Mouse (Mus musculus): Measurements from ENCODE around the gene Gm45837.

Gene Gm45837

GRCm38 (mm10) chr7:101393015-101393414 is 17.7 kb upstream of the Gm45837 start:
- DNase-seq: no peak

GRCm38 (mm10) chr7:101393694-101394504 is 16.8 kb upstream of the Gm45837 start:
- no peak for DNase-seq

DNA sequence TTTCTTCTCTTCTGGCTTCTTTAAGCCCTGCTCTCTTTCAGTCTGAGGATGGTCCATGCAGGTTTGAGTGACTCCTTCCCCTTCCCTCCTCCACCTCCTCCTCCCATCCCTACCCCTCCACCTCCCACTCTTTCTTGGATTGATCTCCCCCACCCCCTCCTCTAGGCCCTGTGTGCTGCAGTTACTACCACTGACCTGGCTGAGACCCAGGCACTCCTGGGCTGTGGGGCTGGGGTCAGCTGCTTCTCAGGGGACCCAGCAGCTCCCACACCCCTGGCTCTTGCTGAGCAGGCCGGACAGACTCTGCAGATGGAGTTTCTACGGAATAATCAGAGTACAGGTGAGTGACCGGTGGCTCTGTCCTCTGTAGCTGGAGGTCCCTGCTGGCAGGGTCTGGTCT is 16.1 kb upstream of the Gm45837 start:
- no peak for DNase-seq

DNA sequence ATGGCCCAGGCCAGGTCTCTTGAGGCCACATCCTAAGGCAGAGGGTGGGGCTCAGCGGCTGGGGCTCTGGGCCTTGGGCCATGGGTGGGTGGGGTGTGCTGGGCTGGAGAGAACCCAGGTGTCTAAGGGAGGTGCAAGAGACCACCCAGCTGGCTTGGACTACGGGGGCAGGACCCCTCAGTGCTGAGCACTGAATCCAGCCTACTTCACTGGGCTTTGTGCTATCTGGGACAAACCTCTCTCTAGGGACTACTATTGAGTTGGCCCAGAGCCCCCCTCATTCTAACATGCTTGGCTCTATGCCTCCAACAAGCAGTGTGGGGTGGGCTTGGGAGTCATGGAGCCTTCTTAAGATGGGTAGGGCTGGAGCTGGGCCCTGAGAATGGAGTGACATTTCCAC is 15.2 kb upstream of the Gm45837 start:
- DNase-seq: no peak

DNA sequence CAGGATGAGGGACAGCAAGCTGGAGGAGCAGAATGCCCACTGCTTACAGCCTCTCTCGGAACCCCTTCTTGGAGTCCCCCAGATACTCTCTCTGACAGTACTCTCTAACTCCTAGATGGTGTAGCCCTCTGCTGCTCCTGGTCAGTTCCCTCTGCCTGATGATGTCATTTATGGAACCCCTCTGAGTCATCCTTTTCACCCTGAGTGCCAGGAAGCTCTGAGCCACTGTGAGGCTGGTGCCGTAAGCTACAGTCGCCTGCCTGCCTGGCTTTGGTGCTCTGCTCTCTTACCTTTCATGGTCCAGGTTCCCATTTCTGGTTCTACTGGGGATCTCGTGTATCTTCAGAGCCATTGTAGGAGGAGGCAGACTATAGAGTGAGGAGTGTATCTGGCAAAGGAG is 13.5 kb upstream of the Gm45837 start:
- DNase-seq: no peak

DNA sequence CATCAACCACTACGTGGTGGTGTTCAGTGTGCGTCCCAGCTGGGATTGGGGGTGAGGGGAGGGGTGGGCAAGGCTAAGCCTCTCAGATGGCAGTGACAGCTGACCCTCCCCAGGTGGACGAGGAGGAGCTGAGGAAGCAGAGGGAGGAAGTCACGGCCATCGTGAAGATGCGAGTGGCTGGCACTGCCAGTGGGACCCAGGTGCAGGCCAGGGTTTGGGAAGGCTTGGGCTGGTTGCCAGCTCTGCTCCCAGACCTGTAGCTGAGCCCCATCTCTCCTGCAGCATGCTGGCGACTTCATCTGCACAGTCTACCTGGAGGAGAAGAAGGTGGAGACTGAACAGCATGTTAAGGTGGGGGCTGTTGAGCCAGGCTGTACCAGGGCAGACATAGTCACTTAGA is 9.2 kb upstream of the Gm45837 start:
- no peak for DNase-seq

- no peak for DNase-seq
Measured at GRCm38 (mm10) chr7:101403831-101404230, 6.9 kb upstream of the Gm45837 start.

- DNase-seq: peak; percentile 88
Measured at GRCm38 (mm10) chr7:101412796-101413195, 2.1 kb downstream of the Gm45837 start.

DNA sequence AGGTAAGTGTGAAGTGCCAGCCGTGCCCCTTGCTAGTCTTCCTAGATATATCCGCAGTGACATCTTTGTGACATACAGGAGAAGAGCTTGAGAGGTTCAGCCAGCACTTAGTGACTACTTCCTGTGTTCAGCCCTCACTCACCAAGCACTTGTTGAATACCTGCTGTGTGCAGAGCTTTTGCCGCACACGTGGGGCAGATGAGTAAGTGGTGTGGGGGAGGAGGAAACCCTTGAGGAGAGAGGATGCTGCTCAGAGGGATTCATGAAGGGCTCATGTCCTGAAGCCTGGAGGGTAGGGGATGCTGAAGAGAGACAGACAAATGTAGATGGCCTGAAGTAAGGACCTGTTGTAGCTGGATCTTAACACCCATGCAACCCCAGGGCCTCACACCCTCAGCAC is 3.5 kb downstream of the Gm45837 start:
- DNase-seq: no peak

GRCm38 (mm10) chr7:101414661-101415511 is 4.2 kb downstream of the Gm45837 start:
- no peak for DNase-seq

DNA sequence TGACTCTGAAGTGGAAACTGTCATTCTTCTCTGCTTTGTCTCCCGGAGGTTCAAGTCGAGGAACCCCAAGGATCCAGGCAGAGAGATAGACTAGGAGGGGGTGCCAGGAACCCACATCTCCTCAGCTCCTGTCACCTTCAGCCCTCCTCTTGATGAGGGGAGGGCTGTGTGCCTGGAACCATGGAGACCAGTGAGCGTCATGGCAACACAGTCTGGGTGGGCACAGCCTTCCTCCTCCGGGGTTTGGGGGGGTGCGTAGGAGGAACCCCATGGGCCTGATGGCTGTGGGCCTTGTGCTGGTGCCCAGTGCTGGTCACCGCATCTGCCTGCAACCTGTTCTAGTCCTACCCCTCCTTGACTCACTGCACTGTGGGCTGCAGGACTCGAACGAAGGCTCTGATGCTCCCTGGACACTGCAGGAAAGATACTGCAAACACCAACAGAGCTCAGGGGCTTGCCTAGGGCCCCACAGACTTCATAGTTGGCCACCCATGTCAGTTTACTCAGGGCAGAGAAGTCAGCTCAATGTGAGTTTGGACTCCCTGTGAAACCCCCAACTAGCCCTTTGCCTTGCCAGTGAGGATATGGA is 4.9 kb downstream of the Gm45837 start:
- DNase-seq: no peak

- no peak for DNase-seq
Measured at GRCm38 (mm10) chr7:101416391-101416790, 5.7 kb downstream of the Gm45837 start.

DNA sequence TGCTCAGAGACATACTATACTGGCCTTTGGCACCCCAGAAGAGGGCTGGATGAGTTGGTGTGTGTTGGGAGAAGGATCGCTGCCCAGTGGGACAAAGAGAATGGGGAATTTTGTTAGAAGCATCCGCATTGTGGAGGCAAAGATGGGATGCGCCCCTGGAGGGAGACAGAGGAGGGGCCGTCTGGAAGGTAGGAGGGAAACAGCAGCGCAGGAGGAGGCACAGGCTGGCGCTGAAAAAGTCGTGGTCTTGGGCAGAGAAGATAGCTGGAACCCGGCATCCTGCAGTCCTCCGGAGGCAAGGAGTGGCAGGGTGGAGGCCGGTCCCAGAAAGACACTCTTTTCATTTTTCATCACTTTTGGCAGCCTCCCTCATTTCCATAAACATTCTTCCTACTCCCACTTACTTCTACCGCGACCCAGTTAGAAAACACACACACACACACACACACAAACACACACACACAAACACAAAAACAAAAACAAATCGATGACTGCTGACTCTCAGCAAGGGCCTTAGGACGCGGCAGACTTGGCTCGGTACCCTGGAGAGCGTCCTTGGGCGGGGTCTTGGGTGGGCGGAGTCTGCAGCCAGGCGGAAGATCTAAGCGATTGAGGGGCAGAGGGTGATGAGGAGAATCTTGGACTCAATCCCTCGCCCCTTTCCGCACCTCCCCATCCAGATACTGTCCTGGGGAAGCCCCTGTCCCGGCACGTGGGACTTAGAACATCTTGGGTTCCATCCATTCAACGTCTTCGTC is 8.5 kb downstream of the Gm45837 start:
- peak; percentile 26 for DNase-seq

- no peak for DNase-seq
Measured at GRCm38 (mm10) chr7:101421529-101421928, 10.8 kb downstream of the Gm45837 start, which contains the start of gene Pde2a. Pde2a (plus strand) TSS chr7:101421691.

DNA sequence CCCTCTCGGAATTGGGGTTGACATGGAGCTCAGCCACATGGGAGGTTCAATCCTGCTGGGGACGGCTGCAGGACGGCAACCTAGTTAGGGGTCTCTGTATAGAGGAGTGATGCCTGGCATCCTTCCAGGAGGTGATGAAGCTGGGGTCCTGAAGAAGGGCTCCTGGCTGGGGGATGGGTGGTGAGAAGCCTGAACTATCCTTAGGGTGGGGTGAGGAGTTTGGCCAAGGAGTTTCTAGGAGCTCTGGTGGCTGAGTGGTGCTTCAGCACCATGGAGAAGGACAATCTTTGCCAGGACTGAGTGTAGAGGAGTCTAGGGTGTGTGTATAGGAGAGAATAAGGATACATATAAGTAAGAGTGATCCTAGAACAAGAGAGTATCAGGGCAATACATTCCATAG is 11.4 kb downstream of the Gm45837 start:
- DNase-seq: peak; percentile 19

GRCm38 (mm10) chr7:101422646-101423045 is 12.0 kb downstream of the Gm45837 start:
- no peak for DNase-seq

GRCm38 (mm10) chr7:101423970-101424369 is 13.3 kb downstream of the Gm45837 start:
- no peak for DNase-seq

- no peak for DNase-seq
Measured at GRCm38 (mm10) chr7:101426692-101427091, 16.0 kb downstream of the Gm45837 start.

DNA sequence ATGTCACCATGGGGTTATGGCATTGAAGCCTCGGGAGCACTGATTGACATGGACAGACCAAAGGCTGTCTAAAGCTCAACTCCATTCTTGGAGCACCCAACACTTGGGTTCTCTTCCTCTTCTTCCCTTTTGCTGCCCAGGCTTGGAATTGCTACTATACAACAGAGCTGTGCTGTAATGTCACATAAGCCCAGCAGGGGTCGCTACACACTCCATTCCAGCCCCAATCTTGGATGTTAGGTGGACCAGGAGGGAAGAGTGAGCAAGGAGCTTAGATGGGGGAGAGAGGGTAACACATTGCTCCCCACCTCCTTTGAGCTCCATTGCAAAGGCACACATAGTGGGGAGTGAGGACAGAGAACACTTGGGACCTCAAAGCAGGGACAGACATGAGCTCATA is 17.1 kb downstream of the Gm45837 start:
- no peak for DNase-seq

- no peak for DNase-seq
Measured at GRCm38 (mm10) chr7:101435038-101435437, 24.4 kb downstream of the Gm45837 start.

GRCm38 (mm10) chr7:101437876-101438275 is 27.2 kb downstream of the Gm45837 start:
- peak; percentile 35 for DNase-seq

DNA sequence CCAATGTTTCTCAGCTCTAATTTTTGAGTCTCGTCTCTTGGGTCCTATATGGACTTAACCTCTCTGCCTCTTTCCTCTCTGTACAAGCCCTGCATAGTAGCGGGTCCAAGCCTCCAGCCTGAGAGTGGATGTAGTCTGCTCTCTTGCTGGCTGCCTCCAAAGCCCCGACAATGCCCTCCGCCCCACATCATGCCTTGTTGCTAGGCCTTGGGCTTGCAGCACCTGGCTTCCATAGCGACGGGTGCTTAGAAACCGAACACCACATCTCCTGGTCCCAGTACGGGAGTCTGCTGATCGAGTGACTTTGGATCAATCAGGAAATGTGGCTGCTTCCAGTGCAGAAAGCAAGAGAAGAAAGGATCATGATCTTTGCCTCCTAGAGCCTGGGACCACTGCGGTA is 32.4 kb downstream of the Gm45837 start:
- DNase-seq: no peak

- DNase-seq: no peak
Measured at GRCm38 (mm10) chr7:101444211-101444610, 33.5 kb downstream of the Gm45837 start.

Measured in thymus, postnatal 14 days (tissue).